Mouse (Mus musculus): Measurements from ENCODE around the gene Mrpl16.

Gene Mrpl16

GRCm38 (mm10) chr19:11770205-11770892, at the start of gene Mrpl16:
Gene Mrpl16, plus strand, starts transcription at chr19:11770391.
- peak; percentile 93 for DNase-seq (ENCODE audit: low read depth, low spot score)

- no peak for DNase-seq (ENCODE audit: low read depth, low spot score)
Observed at GRCm38 (mm10) chr19:11723870-11724269, 46.3 kb upstream of the Mrpl16 start.

DNA sequence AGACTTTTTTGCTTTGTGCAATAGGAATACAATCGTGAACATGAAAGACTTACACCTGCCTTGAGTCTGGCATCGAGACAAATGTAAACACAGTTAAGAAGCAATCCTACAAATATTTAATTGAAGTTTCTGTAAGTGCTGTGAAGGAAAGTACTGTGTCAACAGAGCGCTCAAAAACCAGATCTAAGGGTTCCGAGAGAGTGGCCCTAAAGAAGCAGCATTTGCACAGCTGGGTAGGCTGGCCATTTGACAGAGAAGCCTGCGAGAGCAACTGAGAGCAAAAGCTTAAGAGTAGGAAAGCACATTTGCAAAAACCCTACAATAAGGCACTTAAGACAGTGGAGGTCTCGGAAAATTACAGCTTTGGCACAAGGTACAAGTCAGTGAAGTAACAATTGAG, 45.9 kb upstream of the Mrpl16 start:
- no peak for DNase-seq (ENCODE audit: low read depth, low spot score)

GRCm38 (mm10) chr19:11725915-11726314, 44.3 kb upstream of the Mrpl16 start:
- DNase-seq (ENCODE audit: low read depth, low spot score), result no peak

DNA sequence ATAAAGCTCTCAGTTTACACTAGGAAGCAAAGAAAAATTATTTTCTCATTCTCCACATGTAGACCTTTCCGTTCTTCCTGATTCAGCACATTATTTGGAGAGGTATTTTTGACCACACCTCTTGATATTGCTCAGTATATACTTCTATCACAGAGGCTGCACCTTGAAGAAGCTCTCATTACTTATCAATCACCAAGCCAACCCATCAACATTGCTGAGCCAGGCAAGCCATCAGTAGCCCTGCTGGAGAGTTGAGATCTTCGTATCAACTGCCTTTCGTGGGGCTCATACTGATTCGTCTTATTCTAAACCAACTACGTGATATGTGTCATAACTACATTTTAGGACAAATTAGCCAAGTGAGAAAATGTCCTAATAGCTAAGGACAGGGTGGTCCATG, 42.9 kb upstream of the Mrpl16 start:
- DNase-seq (ENCODE audit: low read depth, low spot score), result no peak

DNA sequence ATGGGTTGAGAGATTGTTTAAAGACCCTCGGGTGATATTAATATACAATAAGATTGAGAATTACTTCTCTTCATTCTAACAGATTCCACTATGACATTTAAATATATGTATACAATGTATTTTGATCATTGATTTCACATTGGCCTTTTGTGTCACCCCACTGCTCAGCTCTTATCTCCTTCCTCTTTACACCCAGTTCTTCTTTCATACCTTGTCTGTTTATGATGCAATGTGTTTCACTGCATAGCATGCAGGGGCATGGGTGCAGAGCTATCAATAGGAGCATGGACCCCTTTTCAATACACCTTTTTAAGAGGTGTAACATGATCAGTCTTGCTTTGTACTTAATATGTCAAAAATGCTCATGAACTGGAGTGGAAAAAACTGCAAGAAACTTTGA, 39.9 kb upstream of the Mrpl16 start:
- peak; percentile 8 for DNase-seq (ENCODE audit: low read depth, low spot score)

GRCm38 (mm10) chr19:11736455-11736854, 33.7 kb upstream of the Mrpl16 start:
- DNase-seq (ENCODE audit: low read depth, low spot score), result no peak

DNA sequence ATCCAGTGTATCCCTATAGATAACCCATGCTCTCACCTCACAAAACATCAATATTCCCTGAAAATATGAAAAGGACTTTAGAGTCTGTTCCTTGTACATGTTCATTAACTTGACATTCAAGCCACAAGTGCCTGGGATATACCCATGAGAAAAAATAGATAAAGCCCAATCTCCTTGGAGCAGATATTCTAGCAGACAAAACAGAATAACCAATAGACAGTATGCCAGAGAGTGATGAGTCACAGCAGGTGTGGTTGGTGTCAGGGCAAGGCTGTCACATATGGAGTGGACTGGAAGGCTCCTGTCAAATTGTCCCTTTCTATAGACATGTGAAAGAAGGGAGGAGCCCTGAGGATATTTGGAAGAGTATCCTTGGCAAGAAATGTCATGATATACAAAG, 24.5 kb upstream of the Mrpl16 start:
- no peak for DNase-seq (ENCODE audit: low read depth, low spot score)

DNA sequence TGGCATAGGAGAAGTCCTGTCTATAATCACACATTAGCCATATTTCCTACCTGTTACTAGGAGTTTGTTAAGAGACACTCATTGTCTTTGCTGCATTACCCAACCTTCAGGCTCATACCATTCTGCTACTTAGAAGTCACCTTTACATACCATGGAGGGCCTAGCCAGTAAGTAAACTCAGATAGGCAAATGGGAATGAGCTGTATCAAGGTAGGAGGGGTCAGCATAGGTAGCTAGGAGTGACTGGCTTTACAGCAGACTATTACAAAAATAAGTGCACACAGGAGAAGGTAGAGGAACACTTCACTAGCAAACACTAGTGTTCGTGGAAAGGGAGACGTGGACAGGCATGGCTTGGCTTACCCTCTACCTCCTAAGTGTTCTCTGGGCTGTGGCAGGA, 22.9 kb upstream of the Mrpl16 start, which contains the start of gene Gif:
Gene Gif, plus strand, starts transcription at position 257 of the 400 bp plus-strand sequence.
- DNase-seq (ENCODE audit: low read depth, low spot score), result no peak

- DNase-seq (ENCODE audit: low read depth, low spot score), result peak; percentile 36
Observed at GRCm38 (mm10) chr19:11765059-11765458, 5.1 kb upstream of the Mrpl16 start.

DNA sequence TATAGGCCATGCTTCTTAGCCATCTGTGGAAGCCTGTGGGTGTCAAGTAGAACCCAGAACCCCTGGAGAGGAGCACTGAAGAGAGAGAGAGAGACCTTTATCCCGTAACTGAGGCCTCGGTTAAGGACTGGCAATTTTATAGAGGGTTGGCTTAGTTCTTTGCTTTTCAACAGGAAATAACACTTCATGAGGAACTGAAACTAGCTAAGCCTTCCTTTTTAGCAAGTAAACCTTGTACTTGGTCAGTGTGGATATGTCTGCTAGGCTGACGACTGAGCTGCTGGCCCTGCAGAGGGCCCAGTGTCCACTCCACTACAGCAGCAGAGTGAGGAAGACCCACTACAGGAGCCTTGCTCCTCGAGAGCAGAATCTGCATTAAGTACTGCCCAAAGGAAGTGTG, 3.8 kb upstream of the Mrpl16 start:
- peak; percentile 84 for DNase-seq (ENCODE audit: low read depth, low spot score)

- DNase-seq (ENCODE audit: low read depth, low spot score), result peak; percentile 78
Observed at GRCm38 (mm10) chr19:11768163-11768562, 2.0 kb upstream of the Mrpl16 start.

- DNase-seq (ENCODE audit: low read depth, low spot score), result peak; percentile 9
Observed at GRCm38 (mm10) chr19:11769257-11769920, 802 bp upstream of the Mrpl16 start.

DNA sequence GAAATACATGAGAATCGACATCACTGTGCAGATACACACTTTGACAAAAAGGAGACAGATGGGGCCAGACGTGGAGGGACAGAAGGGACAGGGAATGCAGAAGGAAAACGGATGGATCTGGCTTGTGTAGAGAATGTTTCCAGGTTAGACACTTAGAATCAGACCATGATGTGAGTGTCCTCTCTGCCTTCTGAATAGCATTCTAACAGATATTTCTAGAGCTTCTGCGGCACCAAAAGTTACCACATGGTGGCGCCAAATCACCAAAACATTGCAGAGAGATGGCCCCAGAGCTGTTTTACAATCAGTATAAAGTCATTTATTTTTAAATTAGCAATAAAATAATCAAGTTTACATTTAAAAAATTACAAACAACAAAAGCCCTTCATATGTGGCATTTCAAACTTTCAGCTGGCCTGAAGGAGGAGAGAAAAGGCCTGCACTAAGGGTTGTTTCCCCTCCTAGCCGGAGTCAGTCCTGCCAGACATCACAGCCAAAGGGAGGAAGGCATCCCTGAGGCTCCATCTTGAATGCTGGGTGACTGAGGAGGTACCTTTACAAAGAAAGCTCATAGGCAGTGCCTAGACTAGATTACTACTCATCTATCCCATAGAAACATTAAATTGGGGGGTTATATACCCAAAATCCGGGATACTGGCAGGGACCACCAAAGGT, 7.1 kb downstream of the Mrpl16 start:
- peak; percentile 60 for DNase-seq (ENCODE audit: low read depth, low spot score)

DNA sequence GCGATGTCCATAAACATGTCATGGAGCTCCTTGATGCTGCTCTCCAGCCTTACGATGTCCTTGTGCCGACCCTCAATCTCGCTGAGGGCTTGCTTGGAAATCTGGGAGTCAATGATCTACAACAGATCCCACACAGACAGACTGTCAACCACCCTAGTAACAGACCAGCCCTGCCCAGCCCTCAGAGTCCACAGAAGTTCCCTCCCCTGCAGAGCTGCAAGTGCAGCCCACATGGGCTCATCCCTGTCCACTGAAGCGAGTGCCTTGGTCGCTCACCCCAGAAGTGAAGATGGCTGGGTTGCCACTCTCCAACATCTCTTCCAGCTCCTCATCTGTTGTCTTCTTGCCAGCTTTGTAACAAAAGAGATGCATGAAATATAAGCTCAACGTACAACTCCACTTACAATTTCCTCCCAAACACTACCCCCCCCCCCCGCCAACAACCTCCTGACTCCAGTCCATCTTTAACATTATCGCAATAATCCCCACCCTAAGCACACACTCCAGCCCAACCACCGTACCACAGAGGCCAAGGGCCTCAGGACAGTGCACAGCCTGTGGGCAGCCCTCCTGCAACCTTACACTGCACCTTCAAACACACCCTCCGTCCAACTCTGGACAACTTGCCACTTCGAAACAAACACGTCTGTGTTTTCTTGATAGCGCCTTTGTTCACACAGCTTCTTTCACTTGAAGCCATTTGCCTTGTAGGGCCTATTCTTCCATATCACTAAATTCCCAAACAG, 15.4 kb downstream of the Mrpl16 start:
- no peak for DNase-seq (ENCODE audit: low read depth, low spot score)

DNA sequence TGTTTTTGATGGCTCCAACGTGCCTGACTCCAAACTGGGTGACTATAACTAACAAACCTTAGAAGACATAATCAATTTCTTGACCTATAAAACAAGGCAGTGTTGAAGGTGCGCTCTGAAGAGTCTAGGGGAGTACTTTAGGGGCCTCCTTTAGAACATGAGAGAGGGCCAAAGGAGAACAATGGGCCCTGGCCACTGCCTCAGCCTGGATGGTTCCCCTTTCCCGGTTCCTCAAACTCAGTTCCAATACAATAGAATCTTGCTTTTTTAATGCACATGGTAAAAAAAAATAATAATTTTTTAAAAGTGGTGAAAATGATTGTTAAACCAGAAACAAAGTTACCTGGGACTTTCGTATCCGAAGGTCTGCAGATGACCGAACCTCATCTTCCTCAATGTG, 17.6 kb downstream of the Mrpl16 start:
- DNase-seq (ENCODE audit: low read depth, low spot score), result no peak

DNA sequence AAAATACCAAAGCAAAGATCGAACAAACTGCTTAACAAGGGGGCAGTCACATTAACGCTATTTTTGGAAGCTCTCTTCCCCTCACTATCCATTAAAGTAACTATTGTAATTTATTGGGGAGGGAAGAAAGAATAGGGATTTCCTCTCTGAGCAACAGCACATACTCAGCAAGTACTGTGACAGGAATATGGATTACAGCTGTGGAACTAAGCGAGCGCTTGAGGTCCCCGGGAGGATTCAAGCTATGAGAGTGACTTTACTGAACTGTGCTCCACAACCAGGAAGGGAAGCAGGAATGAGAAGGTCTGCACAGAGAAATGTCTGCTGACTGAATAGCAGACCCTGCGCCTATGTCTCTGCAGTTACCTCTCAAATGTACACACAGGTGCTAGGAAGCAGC, 18.7 kb downstream of the Mrpl16 start:
- DNase-seq (ENCODE audit: low read depth, low spot score), result no peak

- no peak for DNase-seq (ENCODE audit: low read depth, low spot score)
Observed at GRCm38 (mm10) chr19:11791825-11792224, 21.6 kb downstream of the Mrpl16 start.

- no peak for DNase-seq (ENCODE audit: low read depth, low spot score)
Observed at GRCm38 (mm10) chr19:11793741-11794359, 23.7 kb downstream of the Mrpl16 start.

DNA sequence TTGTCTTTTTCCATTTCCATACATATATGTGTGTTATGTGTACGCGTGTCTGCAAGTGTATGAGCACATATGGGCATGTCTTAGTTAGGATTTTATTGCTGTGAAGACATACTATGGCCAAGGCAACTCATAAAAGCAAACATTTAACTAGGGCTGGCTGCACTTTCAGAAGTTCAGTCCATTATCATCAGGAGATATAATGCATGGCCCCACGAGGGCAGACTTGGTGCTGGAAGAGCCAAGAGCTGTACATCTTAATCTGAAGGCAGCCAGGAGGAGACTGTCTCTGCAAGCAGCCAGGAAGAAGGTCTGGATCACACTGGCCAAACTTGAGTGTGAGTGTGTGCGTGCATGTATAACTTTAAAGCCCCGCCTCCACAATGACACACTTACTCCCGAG, 24.3 kb downstream of the Mrpl16 start:
- no peak for DNase-seq (ENCODE audit: low read depth, low spot score)

DNA sequence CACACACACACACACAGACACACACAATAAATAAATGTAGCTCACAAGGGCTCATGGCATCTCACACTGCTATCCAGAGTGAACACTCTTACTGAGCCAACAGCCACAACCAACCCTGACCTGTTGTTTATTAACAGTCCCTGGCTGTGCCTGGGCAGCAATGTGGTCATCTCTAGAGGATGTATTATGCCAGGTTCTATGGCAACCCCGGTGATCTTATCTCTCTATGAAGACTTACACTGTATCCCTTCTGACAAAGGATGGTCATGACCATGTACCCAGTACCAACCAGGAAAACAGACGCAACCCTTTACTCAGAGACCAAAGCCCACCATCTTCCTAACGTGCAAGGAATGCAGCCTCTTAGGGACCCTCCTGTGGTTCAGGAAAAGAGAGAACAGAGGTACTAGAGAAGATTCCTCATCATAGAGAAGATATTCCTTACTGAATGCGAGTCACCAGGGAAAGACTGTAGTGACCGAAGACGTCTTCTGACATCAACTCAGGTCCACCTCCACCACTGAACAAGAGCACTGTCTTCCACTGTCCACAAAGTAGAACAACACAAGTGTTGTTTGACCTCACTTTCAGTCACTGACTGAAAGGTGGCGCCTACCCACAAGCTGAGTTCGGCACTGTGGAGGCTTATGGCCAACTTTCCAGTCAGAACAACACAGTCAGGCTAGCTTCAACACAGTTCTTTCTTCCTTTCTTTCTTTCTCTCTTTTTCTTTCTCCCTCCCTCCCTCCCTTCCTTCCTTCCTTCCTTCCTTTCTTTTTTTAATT, 30.5 kb downstream of the Mrpl16 start:
- no peak for DNase-seq (ENCODE audit: low read depth, low spot score)
